Mouse (Mus musculus) erythroblast, embryonic 14.5 days (primary cell): Measurements from ENCODE around the gene Ulk2. TPM values are rescaled to one million over a fixed set of nuclear protein-coding genes. Genes with fewer than 3 reads are reported as not detected.

Source experiments
- H3K27me3 ChIP-seq: 2 replicates; pipeline ENCODE4 v1.6.1; 2012; ENCODE audit warnings: inconsistent platforms; ENCODE audit not compliant: control insufficient read depth
- H3K36me3 ChIP-seq: 2 replicates; pipeline ENCODE4 v1.6.1; 2012; ENCODE audit warnings: mild to moderate bottlenecking, inconsistent platforms; ENCODE audit not compliant: control insufficient read depth
- H3K4me1 ChIP-seq: 2 replicates; pipeline ENCODE4 v1.6.1; 2012; ENCODE audit warnings: inconsistent platforms; ENCODE audit not compliant: control insufficient read depth
- H3K4me3 ChIP-seq: replicated peaks from 2 replicates; pipeline ENCODE3; 2012; ENCODE audit warnings: moderate library complexity, mild to moderate bottlenecking, inconsistent platforms
- H3K9me3 ChIP-seq: 2 replicates; pipeline ENCODE4 v1.6.1; 2012; ENCODE audit warnings: low read length, inconsistent platforms, mixed read lengths; ENCODE audit not compliant: control insufficient read depth
- GATA1 ChIP-seq: IDR thresholded peaks from 2 replicates; pipeline ENCODE4 v1.6.1; 2012; ENCODE audit warnings: low read length, inconsistent platforms, mixed read lengths
- TAL1 ChIP-seq: IDR thresholded peaks from 3 replicates; pipeline ENCODE4 v1.6.1; 2012; ENCODE audit warnings: low read length, inconsistent platforms, mixed read lengths
- polyA plus RNA-seq: library from polyadenylated mRNA; stranded (reverse); fragments of >175 nt; gene quantifications from 2 replicates; pipeline ENCODE4 v1.2.3, GENCODE M21; 2012

Gene Ulk2
- 0.05 and 0.07 TPM in 2 replicates for polyA plus RNA-seq

DNA sequence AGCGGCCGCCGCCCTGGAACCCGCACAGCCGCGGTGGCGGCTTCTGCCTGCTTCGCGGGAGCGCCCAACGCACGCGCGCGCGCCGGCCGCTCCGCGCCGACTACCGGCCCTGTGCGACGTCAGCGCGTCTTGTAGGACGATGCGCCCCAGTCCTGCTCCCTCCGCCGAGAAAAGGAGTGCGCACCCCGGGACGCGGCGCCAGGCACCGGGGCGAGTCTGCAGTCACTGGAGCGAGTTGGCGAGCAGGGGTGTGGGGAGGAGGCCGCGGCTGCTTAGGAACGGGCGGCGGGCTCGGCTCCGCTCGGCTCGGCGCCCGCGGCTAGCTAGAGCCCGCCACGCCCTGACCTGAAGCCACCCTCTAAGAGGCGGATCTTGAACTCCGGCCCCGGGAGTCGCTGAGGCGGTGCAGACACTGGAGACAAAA lies at the start of gene Ulk2:
Gene Ulk2, minus strand, starts transcription at position 86 of the 424 bp plus-strand sequence.
- Histone ChIP-seq H3K36me3 (no peaks in the 10 kb centered on the region), H3K27me3 (peaks cover 30% of the 10 kb centered on the region), H3K9me3 (no peaks in the 10 kb centered on the region), H3K4me3 (peak within 1 kb of the TSS; percentile 75), H3K4me1 (peaks cover 19% of the 10 kb centered on the region)
- no peak for TF ChIP-seq GATA1
- TF ChIP-seq TAL1 = no peak

DNA sequence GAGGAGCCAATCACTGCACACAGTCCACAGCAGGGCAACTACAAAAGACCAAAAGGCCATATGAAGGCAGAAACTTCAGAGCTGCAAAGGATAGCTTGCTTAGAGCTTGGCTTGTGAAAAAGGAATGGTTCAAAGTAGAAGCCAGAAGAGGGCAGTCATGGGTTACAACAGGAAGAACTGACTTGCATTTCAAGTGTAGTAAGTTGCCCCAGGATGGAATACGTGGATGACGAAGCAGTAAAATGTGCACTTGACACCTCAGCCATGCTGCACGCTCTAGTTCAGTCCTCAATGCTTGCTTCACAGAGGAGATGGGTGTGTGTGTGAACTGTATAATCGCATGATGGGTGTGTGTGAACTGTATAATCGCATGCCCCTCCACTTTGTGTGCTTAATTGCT lies 27.3 kb upstream of the Ulk2 start:
- Histone ChIP-seq H3K9me3 (no peaks in the 10 kb centered on the region), H3K4me1 (no peaks in the 10 kb centered on the region), H3K4me3 (no peak overlapping the region), H3K36me3 (peaks cover 86% of the 10 kb centered on the region), H3K27me3 (no peaks in the 10 kb centered on the region)
- TF ChIP-seq GATA1 (no peak), TAL1 (no peak)

GRCm38 (mm10) chr11:61879921-61880320 lies 25.0 kb upstream of the Ulk2 start:
- no peak for TF ChIP-seq TAL1
- TF ChIP-seq GATA1 = no peak
- Histone ChIP-seq H3K27me3 (no peaks in the 10 kb centered on the region), H3K36me3 (peaks cover 84% of the 10 kb centered on the region), H3K9me3 (no peaks in the 10 kb centered on the region), H3K4me3 (no peak overlapping the region), H3K4me1 (no peaks in the 10 kb centered on the region)

- Histone ChIP-seq H3K4me3 (no peak overlapping the region), H3K27me3 (no peaks in the 10 kb centered on the region), H3K36me3 (peaks cover 75% of the 10 kb centered on the region), H3K9me3 (no peaks in the 10 kb centered on the region), H3K4me1 (no peaks in the 10 kb centered on the region)
- TF ChIP-seq TAL1 = no peak
These were observed 17.0 kb upstream of the Ulk2 start for GRCm38 (mm10) chr11:61871881-61872280.

DNA sequence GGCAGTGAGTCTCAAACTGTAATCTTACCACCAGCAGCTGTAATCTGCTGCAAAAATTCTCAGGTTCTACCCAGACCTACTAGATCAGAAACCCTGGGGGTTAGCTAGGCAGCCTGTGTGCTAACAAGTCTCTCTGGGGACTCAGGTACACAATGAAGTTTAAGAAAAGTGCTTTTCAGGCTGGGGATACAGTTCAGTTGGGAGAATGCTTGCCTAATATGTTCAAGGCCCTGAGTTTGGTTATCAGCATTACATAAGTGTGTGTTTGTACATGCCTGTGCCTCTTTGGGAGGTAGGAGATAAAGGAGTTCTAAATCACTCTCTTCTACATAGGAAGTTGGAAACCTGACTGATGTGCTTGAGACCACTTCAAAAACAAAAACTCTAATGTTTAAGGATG lies 12.0 kb upstream of the Ulk2 start:
- H3K36me3 ChIP-seq = peaks cover 44% of the 10 kb centered on the region
- H3K9me3 ChIP-seq = no peaks in the 10 kb centered on the region
- TF ChIP-seq GATA1 (no peak), TAL1 (no peak)
- H3K27me3 ChIP-seq = no peaks in the 10 kb centered on the region
- H3K4me3 ChIP-seq = no peak overlapping the region
- no peaks in the 10 kb centered on the region for H3K4me1 ChIP-seq

- Histone ChIP-seq H3K36me3 (peaks cover 4% of the 10 kb centered on the region; the same call in 1 of the 2 replicates), H3K9me3 (no peaks in the 10 kb centered on the region), H3K27me3 (peaks cover 3% of the 10 kb centered on the region), H3K4me1 (no peaks in the 10 kb centered on the region), H3K4me3 (no peak overlapping the region)
- no peak for TF ChIP-seq GATA1
- TF ChIP-seq TAL1 = no peak
These were observed 7.1 kb upstream of the Ulk2 start for GRCm38 (mm10) chr11:61861781-61862547.

DNA sequence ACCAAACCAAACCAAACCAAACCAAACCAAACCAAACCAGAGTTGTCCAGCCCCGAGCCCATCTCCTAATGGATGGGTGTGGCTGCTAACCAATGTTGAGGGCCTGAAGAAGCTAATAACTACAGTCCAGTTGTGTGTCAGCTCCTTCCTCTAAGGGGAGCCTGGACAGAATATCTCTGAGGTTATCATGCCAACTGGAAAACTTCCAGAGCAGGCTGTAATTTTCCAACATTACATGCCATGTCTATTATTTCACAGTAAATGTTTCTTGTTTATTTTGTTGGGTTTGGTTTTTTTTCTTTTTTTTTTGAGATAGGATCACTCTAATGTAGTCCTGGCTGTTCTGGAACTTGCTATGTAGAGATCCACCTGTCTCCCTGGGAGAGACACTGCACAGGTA lies 4.4 kb upstream of the Ulk2 start:
- Histone ChIP-seq H3K4me1 (peaks cover 13% of the 10 kb centered on the region), H3K27me3 (peaks cover 23% of the 10 kb centered on the region), H3K9me3 (no peaks in the 10 kb centered on the region), H3K36me3 (no peaks in the 10 kb centered on the region), H3K4me3 (no peak overlapping the region)
- no peak for TF ChIP-seq TAL1
- TF ChIP-seq GATA1 = no peak

DNA sequence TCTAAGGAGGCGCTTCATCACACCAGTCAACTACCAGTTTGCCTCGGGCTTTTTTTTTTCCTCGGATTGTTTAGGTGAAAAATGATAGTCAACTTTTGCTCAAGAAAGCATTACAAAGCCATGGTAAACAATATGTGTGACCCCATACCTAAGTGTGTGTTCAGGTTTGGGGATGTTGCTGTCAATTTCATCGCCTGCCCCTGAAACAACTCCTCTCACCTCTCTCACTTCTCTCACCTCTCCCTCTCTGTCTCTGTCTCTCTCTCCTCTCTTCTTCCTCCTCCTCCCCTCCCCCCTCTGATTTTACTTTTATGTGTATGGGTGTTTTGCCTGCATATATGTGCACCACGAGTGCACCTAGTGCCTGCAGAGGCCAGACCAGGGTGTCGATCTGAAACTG lies 666 bp upstream of the Ulk2 start:
- H3K4me3 ChIP-seq = peak overlapping the region; percentile 75
- TF ChIP-seq TAL1 (no peak), GATA1 (no peak)
- no peaks in the 10 kb centered on the region for H3K36me3 ChIP-seq
- H3K27me3 ChIP-seq = peaks cover 30% of the 10 kb centered on the region
- H3K4me1 ChIP-seq = peaks cover 19% of the 10 kb centered on the region
- H3K9me3 ChIP-seq = no peaks in the 10 kb centered on the region

- peak overlapping the region; percentile 75 for H3K4me3 ChIP-seq
- peaks cover 30% of the 10 kb centered on the region for H3K27me3 ChIP-seq
- peaks cover 19% of the 10 kb centered on the region for H3K4me1 ChIP-seq
- no peaks in the 10 kb centered on the region for H3K36me3 ChIP-seq
- H3K9me3 ChIP-seq = no peaks in the 10 kb centered on the region
- TF ChIP-seq GATA1 (no peak), TAL1 (no peak)
These were observed 474 bp downstream of the Ulk2 start for GRCm38 (mm10) chr11:61854211-61854987.
